Mouse (Mus musculus) left cerebral cortex, adult 8-10 months (tissue): ENCODE results near the gene Rgs7. TPM values are rescaled to one million over a fixed set of nuclear protein-coding genes. Genes with fewer than 3 reads are reported as not detected.
A peak's percentile ranks its signal among the peaks of the same experiment; 100 is the strongest.

Source experiments
- DNase-seq, 2 experiments: peaks; one replicate each; pipeline ENCODE4 v3.0.0; 2022; ENCODE audit warnings: low spot score in 2 of 2
- total RNA-seq, 4 experiments: library from RNA; stranded (reverse); gene quantifications; 2 replicates each; pipeline ENCODE4 v1.2.4; 2022

Gene Rgs7
- total RNA-seq, 4 experiments from 2014 or later, result 96.2 to 115 (median 103) TPM

DNA sequence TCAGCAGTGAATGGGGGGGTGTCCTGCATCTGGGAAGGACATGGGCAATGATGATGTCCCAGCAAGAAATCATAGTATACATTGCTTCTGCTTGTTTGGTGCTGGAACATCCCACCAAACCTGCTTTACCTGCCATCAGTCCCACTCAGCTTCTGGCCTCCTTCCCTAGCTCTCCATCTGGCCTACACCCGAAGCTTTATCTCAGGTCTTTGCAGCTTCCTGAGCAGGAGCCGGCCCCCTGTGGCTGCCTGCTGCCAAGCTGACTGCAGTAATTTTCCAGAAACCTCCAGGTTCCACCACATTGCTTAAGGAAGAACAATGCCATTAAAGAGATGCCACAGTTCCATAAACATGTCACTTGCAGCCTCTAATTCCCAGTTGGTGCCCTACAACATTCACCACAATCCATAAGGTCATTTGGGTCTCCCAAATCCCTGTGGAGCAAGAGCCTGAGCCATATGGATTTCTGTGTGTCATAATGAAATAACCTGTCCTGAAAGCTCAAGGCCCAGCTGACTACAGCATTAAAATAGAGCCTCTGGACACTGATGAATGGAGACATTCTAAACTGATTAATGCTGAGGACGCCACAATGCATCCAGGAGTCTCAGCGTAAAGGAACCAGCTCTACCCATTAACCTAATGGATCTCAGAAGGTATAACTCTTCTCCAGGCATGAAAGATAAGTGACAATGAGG is 60.8 kb downstream of the Rgs7 start:
- DNase-seq, result peak in 1 of 2 experiments; percentile 64

DNA sequence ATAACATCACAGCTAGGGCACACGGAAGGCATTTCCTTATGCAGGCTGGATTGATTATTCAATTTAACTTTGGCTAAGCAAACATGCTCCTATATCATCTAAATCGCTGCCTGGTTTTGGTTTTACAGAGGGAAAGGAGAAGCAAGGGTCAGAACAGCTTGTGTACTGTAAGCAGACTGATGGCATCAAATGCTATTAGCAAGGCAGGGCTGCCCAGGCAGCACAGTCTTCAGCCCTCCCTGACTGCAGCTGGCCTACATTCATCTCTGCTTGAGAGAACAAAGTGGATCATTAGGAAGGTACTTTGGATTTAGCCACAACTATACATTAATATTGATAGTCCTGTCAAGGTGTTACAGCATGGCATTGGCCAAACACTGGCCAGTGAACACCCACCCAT is 65.2 kb downstream of the Rgs7 start:
- no peak for DNase-seq

- DNase-seq, result no peak
Observed at GRCm38 (mm10) chr1:175426393-175426792, 65.9 kb downstream of the Rgs7 start.

- DNase-seq, result peak in 1 of 2 experiments; percentile 65
Observed at GRCm38 (mm10) chr1:175420883-175421282, 71.4 kb downstream of the Rgs7 start.

- no peak for DNase-seq
Observed at GRCm38 (mm10) chr1:175415728-175416127, 76.6 kb downstream of the Rgs7 start.

DNA sequence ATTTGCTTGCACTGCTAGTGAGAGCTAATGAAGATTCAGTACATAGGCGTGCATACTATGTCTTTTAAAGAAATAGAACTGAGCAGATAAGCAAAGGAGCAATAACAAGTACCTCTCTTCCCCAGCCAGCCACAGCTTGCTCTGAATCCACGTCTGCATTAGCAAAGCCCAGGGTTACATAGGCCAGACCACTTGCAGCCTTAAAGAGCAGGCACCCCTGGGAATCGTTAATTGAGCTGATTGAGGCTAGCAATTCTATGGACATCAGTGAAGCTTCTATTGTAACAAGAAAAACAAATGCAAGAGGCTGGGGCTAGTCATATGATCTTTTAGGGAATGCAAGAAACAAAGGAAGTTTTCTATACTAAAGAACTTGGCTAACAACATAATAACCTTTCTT is 81.9 kb downstream of the Rgs7 start:
- DNase-seq, result no peak

DNA sequence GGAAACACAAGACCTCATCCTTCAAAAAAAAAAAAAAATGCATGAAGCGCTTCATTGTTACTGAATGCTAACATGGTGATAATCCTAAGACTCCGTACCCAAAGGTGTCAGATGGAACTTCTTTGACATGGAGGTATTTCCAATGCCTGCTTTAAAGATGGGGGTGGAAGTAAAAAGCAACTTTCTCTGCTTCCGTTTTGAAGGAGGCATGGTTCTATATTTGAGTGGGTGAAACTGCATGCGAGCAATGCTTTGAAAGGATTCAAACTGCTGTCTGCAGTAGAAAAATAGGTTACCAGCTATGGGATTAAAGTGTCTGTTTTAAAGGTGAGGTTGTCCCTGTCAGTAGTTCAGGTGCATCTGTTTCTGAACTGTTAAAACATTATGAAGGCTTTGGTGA is 100.4 kb downstream of the Rgs7 start:
- DNase-seq, result no peak

DNA sequence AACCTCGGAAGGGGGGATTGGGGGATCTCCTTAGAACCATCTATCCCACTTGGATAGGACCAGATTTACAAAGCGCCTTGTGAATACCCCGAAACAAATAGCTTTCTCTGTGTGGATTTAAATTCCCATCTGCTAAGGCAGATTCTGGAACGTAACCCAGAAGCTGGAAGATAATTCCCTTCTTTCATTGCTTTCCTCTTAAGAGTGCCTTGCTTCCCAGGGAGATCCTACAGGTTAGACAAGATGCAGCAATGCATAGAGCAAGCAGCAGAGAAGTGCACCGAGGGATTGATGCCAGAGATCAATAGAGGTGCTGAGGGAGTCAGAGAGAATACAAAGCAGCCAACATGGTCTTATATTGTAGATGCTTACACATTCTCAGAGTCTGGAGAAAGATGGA is 103.0 kb downstream of the Rgs7 start:
- DNase-seq, result no peak

- DNase-seq, result no peak
Observed at GRCm38 (mm10) chr1:175385581-175386235, 106.6 kb downstream of the Rgs7 start.

GRCm38 (mm10) chr1:175372571-175372970 is 119.7 kb downstream of the Rgs7 start:
- no peak for DNase-seq

- DNase-seq, result no peak
Observed at GRCm38 (mm10) chr1:175368062-175368461, 124.2 kb downstream of the Rgs7 start.

- no peak for DNase-seq
Observed at GRCm38 (mm10) chr1:175363606-175364005, 128.7 kb downstream of the Rgs7 start.

DNA sequence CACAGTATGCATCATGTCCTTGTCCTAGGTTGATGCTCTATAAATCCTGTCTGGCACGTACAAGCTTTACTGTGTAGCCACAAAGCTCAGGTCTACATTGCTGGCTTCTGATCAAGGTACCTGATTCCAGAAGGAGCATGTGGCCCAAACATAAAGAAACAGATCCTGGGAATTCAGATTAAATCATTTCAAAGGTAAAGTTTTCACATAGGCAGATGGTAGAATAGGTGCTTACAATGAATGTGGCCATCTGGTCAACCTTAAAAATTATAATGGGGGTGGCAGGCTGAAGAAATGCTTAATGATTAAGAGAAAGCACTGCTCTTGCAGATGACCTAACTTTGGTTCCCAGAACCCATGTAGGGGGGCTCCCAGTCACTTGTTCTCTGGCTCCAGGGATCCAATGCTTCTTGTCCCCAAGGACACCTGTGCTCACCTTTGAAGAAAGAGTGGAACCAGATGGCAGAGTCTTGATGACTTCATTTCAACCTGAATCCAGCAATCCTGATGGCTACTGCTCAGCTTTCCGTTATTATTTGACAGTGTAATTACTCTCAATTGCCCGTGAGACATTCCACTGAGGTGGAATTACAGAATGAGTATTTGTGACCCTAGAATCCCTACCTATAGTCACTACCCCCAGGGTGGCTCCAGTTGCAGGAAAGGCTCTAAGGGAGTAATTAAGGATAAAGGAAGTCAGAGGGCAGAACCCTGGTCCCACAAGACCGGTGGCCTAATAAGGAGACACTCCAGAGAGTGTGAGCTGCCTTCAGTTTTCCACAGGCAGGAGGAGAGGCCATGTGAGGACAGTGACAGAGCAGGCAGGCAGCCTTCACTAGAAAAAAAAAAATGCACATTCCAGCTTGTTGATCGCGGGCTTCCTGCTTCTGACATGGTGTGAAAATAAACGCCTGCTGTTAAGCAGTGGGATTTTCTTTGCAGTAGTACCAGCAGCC is 132.6 kb downstream of the Rgs7 start:
- DNase-seq, result peak in 1 of 2 experiments; percentile 33

DNA sequence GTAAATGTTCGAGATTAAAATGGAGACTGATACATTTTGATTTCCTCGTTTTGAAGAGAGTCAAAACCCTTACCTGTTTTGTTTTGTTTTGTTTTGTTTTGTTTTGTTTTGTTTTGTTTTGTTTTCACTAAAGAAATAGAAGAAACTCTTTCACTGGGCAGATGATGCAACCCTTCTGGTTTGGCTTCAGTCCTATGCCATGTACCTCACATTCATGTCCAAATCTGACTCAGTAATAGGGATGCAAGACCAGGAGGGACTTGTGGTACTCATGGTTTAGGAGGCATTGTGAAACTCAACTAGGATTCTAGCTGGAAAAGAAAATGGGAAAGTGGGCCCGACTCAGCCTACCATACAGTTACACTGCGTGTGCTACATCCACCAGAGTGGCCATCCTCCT is 139.4 kb downstream of the Rgs7 start:
- no peak for DNase-seq

DNA sequence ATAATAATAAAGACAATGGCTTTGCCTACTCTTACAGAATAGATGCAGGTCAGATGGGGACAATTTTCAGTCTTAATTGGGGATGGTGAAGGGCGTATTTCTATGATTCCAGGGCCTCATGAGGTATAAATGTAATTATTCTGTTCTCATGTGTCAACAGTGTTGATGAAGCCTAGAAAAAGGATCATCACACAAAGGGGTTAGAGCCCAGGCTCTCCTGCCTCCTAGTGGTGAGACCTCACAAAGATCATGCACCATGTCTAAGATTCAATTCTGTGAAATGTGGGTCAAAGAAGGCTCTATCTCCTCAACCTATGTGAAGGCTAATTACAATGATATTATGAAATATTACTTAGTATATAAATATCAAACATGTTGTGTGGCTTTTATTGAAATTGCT is 146.1 kb downstream of the Rgs7 start:
- DNase-seq, result no peak

DNA sequence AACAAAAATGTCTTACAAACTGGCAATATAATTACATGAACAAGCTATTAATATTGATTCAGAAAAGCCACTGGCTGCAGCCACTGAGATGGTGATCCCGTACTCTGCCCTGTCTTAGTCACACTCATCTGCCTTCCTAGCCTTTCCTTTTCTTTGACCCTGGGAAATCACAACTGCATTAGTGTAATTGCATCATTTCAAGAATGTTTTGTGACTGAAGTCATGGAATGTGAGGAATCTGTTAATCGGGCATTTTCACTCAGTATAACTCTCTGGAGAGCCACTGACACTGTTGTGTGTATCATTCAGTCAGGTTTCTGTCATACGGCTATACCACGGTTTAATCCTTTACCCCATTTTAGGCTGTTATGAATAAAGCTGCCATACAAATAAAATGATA is 156.1 kb downstream of the Rgs7 start:
- DNase-seq, result no peak

DNA sequence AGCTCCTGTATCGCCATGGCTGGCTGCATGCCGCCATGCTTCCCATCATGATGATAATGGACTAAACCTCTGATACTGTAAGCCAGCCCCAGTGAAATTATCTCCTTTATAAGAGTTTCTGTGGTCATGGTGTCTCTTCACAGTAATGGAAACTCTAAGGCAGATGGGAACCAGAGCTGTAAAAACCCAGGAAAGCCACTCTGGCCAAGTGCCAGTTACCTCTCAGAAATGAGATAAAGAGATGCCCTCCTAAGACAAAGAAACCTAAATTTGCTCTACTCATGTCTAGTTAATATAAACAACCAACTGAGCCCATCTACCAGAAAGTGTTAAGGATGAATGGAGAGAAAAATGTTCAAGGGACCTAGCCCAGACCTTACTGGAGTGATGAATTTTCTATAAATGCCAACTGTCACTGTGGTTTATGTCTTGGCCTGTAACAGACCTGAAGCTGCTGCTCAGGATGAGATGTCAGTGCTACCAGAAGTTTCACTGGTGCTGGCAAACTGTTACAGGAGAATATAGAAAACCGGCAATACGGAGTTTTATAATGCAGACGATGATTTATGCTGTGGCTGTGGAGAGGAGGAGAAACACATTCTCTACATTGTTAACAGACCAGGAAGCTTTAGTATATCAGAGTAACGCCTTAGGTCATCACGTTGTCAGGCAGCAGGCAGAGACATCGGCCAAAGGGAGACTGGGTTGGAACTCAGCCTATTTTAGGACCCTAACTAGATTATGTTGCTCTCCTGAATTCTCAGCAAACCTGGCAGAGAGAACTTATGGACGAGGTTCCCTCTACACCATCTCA is 159.1 kb downstream of the Rgs7 start:
- DNase-seq, result no peak

- no peak for DNase-seq
Observed at GRCm38 (mm10) chr1:175329934-175330471, 162.3 kb downstream of the Rgs7 start.

DNA sequence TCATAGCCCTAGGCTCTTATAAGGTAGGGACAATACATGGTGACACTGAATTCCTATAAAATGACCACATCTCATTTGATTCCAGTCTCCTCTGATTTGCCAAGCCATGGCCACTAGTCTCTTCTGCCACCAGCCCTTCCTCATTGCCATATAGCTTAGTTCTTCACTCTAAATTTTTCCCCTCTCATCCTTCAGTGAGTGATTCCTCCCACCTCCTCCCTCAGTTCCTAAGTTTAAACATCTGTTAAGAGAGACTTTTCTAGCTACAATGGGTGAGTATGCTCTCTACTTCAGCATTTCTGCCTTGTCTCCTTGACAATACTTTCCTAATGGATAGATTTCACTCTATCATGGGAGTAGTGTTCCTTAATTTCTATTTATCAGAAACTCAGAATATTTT is 169.5 kb downstream of the Rgs7 start:
- no peak for DNase-seq

DNA sequence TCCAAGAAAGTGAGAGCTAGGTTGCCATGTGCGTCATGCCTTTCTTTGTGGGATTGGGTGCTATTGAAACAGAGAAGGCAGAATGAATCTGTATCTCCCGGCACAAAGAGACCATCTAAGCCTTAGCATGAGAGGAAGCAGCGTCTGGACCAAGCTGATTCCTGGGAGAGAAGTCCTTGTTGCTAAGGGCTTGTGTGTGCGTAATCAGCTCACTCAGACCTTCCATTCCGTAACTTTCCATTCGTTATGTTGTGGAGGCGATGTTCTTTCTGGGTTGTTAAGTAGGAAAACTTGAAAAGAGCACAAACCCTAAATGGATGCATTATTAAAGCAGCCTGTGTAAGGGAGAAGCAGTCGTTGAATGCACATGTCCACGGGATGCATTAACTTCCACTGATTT is 173.1 kb downstream of the Rgs7 start:
- no peak for DNase-seq

- DNase-seq, result no peak
Observed at GRCm38 (mm10) chr1:175317264-175317663, 175.0 kb downstream of the Rgs7 start.
